Mouse (Mus musculus): ENCODE measurements at regions not wholly inside any gene's neighbourhood (a gene's known extent, or its start where the extent isn't known, plus 50 kb on each side); places are given as distances from the start of the nearest gene placed in this dataset.

DNA sequence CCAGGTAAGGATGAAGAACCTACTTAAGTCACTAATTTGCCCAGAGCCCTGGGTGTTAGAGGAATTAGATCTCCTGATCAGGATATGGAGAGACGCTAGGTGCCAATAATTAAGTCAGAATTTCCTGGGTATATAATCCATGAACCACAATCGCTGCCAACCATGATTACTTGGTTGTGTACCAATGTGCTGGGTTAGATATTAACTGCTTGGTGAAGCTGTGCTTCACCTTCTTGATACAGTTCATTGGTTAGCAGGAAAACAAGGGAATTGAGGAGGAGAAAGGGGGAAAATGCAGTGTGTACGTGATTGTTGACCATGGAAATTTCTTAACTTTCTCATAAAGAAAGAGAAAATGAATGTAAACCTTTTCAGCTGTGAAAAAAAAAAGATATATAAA is 961.7 kb upstream of the Slc39a10 start:
- 86% methylated on average over 3 of the region's 3 CpGs for WGBS
- Histone ChIP-seq H3K27ac (replicated peaks; ENCODE audit: insufficient read depth, low read depth, low read length) (no peak overlapping the region), H3K79me2 (ENCODE audit: control insufficient read depth, insufficient read depth, low read length) (no peaks in the 10 kb centered on the region), H3K36me3 (ENCODE audit: control insufficient read depth, insufficient read depth, low read length) (no peaks in the 10 kb centered on the region), H3K4me3 (ENCODE audit: insufficient read depth, low read depth, low read length) (no peak overlapping the region), H3K27me3 (ENCODE audit: control insufficient read depth, insufficient read depth, low read length) (no peaks in the 10 kb centered on the region), H3K9ac (ENCODE audit: low read depth, low read length) (no peak overlapping the region), H3K4me1 (ENCODE audit: control insufficient read depth, insufficient read depth, low read length) (no peaks in the 10 kb centered on the region)
- no peak for DNase-seq (ENCODE audit: extremely low read depth, low read depth, low spot score)
- TF ChIP-seq CTCF (IDR thresholded peaks at IDR 0.05; ENCODE audit: low read depth, low read length) (no peak), POLR2A (IDR thresholded peaks at IDR 0.05; ENCODE audit: extremely low read depth, insufficient read depth, low read length) (no peak)

DNA sequence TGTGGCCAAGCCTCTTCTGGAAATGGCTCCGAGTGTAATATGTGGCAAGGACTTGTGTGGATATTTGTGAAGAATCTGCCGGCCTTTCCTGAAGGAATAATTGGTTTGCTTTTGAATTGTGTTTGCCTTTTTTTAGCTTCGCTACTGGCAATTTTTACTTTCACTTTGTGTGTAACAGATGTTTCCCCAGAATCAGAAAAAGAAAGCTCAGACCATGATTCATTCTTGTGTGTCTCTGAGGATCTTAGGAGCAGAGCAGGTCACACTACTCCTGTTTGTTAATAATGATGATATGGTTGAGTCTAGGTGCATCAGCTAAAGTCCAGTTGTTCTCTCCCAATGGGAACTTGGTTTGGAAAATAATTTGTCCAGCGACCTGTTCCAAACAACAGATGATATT is 961.3 kb upstream of the Slc39a10 start:
- TF ChIP-seq POLR2A (IDR thresholded peaks at IDR 0.05; ENCODE audit: extremely low read depth, insufficient read depth, low read length) = no peak
- TF ChIP-seq CTCF (IDR thresholded peaks at IDR 0.05; ENCODE audit: low read depth, low read length) = no peak
- no peak overlapping the region for H3K9ac ChIP-seq (ENCODE audit: low read depth, low read length)
- WGBS = 76% methylated on average over 4 of the region's 4 CpGs

DNA sequence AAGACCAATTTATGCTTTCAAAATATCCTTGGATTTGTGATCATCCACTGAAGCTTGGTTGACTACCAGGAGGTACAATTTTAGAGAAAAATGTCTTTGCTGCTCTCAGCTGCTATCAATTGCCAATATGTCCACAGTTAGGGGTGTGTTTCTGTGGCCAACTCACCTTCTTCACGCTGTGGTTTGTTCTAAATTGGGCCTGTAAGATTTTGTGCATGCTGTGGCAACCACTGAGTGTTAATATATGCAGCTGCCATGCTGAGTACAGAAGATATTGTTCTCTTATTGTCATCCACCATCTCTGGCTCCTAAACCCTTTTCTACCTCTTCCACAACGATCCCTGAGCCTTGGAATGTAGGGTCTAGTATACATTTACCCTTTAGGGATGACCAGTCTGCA is 948.2 kb upstream of the Slc39a10 start:
- Histone ChIP-seq H3K27ac (replicated peaks; ENCODE audit: insufficient read depth, low read depth, low read length) (no peak overlapping the region), H3K79me2 (ENCODE audit: control insufficient read depth, insufficient read depth, low read length) (no peaks in the 10 kb centered on the region), H3K4me3 (ENCODE audit: insufficient read depth, low read depth, low read length) (no peak overlapping the region), H3K4me1 (ENCODE audit: control insufficient read depth, insufficient read depth, low read length) (no peaks in the 10 kb centered on the region), H3K27me3 (ENCODE audit: control insufficient read depth, insufficient read depth, low read length) (no peaks in the 10 kb centered on the region), H3K36me3 (ENCODE audit: control insufficient read depth, insufficient read depth, low read length) (no peaks in the 10 kb centered on the region), H3K9ac (ENCODE audit: low read depth, low read length) (no peak overlapping the region)
- no peak for TF ChIP-seq CTCF (IDR thresholded peaks at IDR 0.05; ENCODE audit: low read depth, low read length)
- no peak for DNase-seq (ENCODE audit: extremely low read depth, low read depth, low spot score)
- 36% methylated on average over 2 of the region's 2 CpGs for whole genome bisulfite sequencing

More for the DNA sequence above, 961.3 kb upstream of the Slc39a10 start:
- Histone ChIP-seq H3K4me3 (ENCODE audit: insufficient read depth, low read depth, low read length) (no peak overlapping the region), H3K27me3 (ENCODE audit: control insufficient read depth, insufficient read depth, low read length) (no peaks in the 10 kb centered on the region), H3K36me3 (ENCODE audit: control insufficient read depth, insufficient read depth, low read length) (no peaks in the 10 kb centered on the region), H3K27ac (replicated peaks; ENCODE audit: insufficient read depth, low read depth, low read length) (no peak overlapping the region), H3K4me1 (ENCODE audit: control insufficient read depth, insufficient read depth, low read length) (no peaks in the 10 kb centered on the region), H3K79me2 (ENCODE audit: control insufficient read depth, insufficient read depth, low read length) (no peaks in the 10 kb centered on the region)
- no peak for DNase-seq (ENCODE audit: extremely low read depth, low read depth, low spot score)

DNA sequence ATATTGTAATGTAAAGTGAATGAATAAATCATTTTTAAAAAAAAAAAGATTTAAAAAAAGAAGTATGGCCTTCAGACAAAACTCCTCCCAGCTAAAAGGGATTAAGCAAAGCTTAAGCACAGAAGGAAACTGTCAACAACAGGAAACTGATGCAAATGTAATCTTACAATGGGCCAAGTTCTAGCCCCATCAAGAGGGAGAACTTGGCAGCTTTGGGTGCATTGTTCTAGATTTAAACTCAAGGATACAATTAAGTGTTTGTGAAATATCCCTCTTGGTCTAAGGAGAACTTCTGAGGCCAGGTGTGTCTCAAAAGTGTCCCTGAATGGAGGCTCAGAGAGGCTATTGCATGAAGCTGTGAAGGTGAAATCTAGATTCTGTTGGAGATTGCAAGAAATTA is 941.4 kb upstream of the Slc39a10 start:
- no peak overlapping the region for H3K4me3 ChIP-seq (ENCODE audit: insufficient read depth, low read depth, low read length)
- no peaks in the 10 kb centered on the region for H3K27me3 ChIP-seq (ENCODE audit: control insufficient read depth, insufficient read depth, low read length)
- no peak for DNase-seq (ENCODE audit: extremely low read depth, low read depth, low spot score)
- H3K9ac ChIP-seq (ENCODE audit: low read depth, low read length) = no peak overlapping the region
- H3K36me3 ChIP-seq (ENCODE audit: control insufficient read depth, insufficient read depth, low read length) = no peaks in the 10 kb centered on the region
- no peak overlapping the region for H3K27ac ChIP-seq (replicated peaks; ENCODE audit: insufficient read depth, low read depth, low read length)
- TF ChIP-seq CTCF (IDR thresholded peaks at IDR 0.05; ENCODE audit: low read depth, low read length) (no peak), POLR2A (IDR thresholded peaks at IDR 0.05; ENCODE audit: extremely low read depth, insufficient read depth, low read length) (no peak)
- no peaks in the 10 kb centered on the region for H3K4me1 ChIP-seq (ENCODE audit: control insufficient read depth, insufficient read depth, low read length)
- H3K79me2 ChIP-seq (ENCODE audit: control insufficient read depth, insufficient read depth, low read length) = no peaks in the 10 kb centered on the region

DNA sequence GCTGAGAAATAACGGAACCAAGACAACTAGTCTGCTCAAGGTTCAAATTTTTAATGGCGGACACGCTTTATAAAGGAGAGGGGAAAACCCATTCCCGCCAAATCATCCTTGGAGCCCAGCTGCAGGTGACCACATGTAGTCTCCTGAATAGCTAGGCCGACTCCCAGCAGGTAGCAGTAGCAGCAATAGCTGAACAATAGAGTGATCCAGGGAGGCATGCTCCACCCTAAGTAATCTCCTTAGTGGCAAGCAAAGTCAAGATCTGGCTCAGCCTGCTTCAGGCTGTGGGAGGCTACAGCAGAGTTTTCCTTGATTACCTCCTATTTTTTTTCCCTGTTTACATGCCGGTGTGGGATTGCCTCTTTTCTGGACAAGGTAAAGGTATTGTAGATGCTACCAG is 934.6 kb upstream of the Slc39a10 start:
- Histone ChIP-seq H3K4me1 (ENCODE audit: control insufficient read depth, insufficient read depth, low read length) (no peaks in the 10 kb centered on the region), H3K79me2 (ENCODE audit: control insufficient read depth, insufficient read depth, low read length) (no peaks in the 10 kb centered on the region), H3K9ac (ENCODE audit: low read depth, low read length) (no peak overlapping the region), H3K27ac (replicated peaks; ENCODE audit: insufficient read depth, low read depth, low read length) (no peak overlapping the region), H3K36me3 (ENCODE audit: control insufficient read depth, insufficient read depth, low read length) (no peaks in the 10 kb centered on the region), H3K4me3 (ENCODE audit: insufficient read depth, low read depth, low read length) (no peak overlapping the region), H3K27me3 (ENCODE audit: control insufficient read depth, insufficient read depth, low read length) (no peaks in the 10 kb centered on the region)
- WGBS = 85% methylated on average over 6 of the region's 6 CpGs
- no peak for DNase-seq (ENCODE audit: extremely low read depth, low read depth, low spot score)
- TF ChIP-seq CTCF (IDR thresholded peaks at IDR 0.05; ENCODE audit: low read depth, low read length) (no peak), POLR2A (IDR thresholded peaks at IDR 0.05; ENCODE audit: extremely low read depth, insufficient read depth, low read length) (no peak)

DNA sequence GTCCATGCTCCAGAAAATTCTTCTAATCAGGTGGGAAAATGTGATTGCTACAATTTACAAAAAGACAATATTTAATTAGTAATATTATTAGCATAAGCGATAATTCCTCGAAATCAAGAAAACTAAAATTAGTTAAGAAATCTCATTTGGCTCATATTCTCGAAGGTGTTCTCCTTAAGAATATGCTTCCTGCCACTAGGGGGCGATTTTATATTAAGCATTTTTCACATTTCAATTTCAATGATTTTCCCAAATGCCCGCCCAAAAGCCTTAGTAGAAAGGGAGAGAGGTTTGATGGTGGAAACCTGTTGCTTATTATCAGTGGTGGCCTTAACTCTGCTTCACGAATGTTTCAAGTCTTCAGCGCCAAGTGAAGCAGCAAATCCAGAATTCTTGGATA is 916.9 kb upstream of the Slc39a10 start:
- Histone ChIP-seq H3K27me3 (ENCODE audit: control insufficient read depth, insufficient read depth, low read length) (no peaks in the 10 kb centered on the region), H3K4me3 (ENCODE audit: insufficient read depth, low read depth, low read length) (no peak overlapping the region), H3K9ac (ENCODE audit: low read depth, low read length) (no peak overlapping the region), H3K27ac (replicated peaks; ENCODE audit: insufficient read depth, low read depth, low read length) (no peak overlapping the region), H3K36me3 (ENCODE audit: control insufficient read depth, insufficient read depth, low read length) (no peaks in the 10 kb centered on the region), H3K79me2 (ENCODE audit: control insufficient read depth, insufficient read depth, low read length) (no peaks in the 10 kb centered on the region), H3K4me1 (ENCODE audit: control insufficient read depth, insufficient read depth, low read length) (no peaks in the 10 kb centered on the region)
- peak; percentile 23 for DNase-seq (ENCODE audit: extremely low read depth, low read depth, low spot score)
- 32% methylated on average over 7 of the region's 7 CpGs for WGBS
- TF ChIP-seq CTCF (IDR thresholded peaks at IDR 0.05; ENCODE audit: low read depth, low read length) (no peak), POLR2A (IDR thresholded peaks at IDR 0.05; ENCODE audit: extremely low read depth, insufficient read depth, low read length) (no peak)
